Mouse (Mus musculus): ENCODE data around the gene Usp49. TPM values are rescaled to one million over a fixed set of nuclear protein-coding genes. Genes with fewer than 3 reads are reported as not detected.

Gene Usp49
- polyA plus RNA-seq, 1 experiment from 2014 or later = 2.6 TPM

DNA sequence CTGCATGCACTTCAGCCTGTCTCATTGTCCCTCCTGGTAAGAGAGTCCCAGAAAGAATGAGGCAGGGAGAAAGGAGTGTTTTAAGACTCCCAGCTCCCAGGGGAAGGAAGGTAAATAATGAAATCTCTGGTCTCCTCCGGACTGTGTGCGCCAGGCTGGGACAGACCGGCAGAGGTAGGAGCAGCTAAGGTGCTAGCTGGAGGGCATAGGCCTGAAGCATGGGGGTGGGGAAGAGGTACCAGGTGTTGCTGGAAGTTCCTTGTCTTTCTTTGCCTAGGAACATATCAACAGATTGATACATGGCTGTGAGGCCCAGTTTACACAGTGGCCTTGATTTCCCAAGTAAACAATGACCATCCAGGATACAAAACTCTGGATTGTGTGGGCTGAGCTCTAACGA is 78.5 kb downstream of the Usp49 start:
- Histone ChIP-seq H3K27ac (ENCODE audit: low read depth, low read length) (no peak overlapping the region), H3K4me2 (replicated peaks; ENCODE audit: low read depth) (no peak overlapping the region), H3K4me3 (ENCODE audit: low read depth, low read length) (no peak overlapping the region), H3K9me3 (ENCODE audit: control insufficient read depth) (no peaks in the 10 kb centered on the region), H3K4me1 (replicated peaks; ENCODE audit: control insufficient read depth, insufficient read depth, low read length) (no peaks in the 10 kb centered on the region), H3K9ac (ENCODE audit: low read depth, low read length) (no peak overlapping the region), H3K27me3 (replicated peaks; ENCODE audit: control insufficient read depth, insufficient read depth, low read length) (no peaks in the 10 kb centered on the region), H3K36me3 (ENCODE audit: control insufficient read depth, insufficient read depth) (no peaks in the 10 kb centered on the region)
- 41% methylated on average over 4 of the region's 4 CpGs for whole genome bisulfite sequencing
- ATAC-seq = no peak
- TF ChIP-seq CTCF (IDR thresholded peaks at IDR 0.05; ENCODE audit: low read depth) = no peak

DNA sequence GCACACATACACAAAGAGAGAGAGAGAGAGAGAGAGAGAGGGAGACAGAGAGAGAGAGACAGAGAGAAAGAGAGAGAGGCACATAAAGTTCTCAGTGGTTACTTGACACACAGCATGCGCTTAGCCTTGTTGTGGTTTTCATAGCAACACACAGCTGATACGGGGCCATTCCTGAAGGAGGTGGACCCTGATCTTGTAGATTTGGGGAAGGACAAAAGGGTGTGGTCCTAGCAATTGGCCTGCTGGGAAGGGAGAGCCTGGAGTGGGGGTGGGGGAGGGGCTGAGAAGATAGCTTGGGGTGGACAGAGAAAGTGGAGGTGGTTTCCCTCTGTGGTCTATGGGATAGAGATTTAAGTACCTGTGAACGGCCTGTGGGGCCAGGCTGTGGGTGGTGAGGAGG is 79.5 kb downstream of the Usp49 start:
- no peak for TF ChIP-seq CTCF (IDR thresholded peaks at IDR 0.05; ENCODE audit: low read depth)
- Histone ChIP-seq H3K36me3 (ENCODE audit: control insufficient read depth, insufficient read depth) (no peaks in the 10 kb centered on the region), H3K9me3 (ENCODE audit: control insufficient read depth) (no peaks in the 10 kb centered on the region), H3K27me3 (replicated peaks; ENCODE audit: control insufficient read depth, insufficient read depth, low read length) (no peaks in the 10 kb centered on the region), H3K27ac (ENCODE audit: low read depth, low read length) (no peak overlapping the region), H3K4me2 (replicated peaks; ENCODE audit: low read depth) (no peak overlapping the region), H3K4me1 (replicated peaks; ENCODE audit: control insufficient read depth, insufficient read depth, low read length) (no peaks in the 10 kb centered on the region), H3K4me3 (ENCODE audit: low read depth, low read length) (no peak overlapping the region), H3K9ac (ENCODE audit: low read depth, low read length) (no peak overlapping the region)
- ATAC-seq = no peak
- WGBS = 49% methylated on average over 3 of the region's 3 CpGs

DNA sequence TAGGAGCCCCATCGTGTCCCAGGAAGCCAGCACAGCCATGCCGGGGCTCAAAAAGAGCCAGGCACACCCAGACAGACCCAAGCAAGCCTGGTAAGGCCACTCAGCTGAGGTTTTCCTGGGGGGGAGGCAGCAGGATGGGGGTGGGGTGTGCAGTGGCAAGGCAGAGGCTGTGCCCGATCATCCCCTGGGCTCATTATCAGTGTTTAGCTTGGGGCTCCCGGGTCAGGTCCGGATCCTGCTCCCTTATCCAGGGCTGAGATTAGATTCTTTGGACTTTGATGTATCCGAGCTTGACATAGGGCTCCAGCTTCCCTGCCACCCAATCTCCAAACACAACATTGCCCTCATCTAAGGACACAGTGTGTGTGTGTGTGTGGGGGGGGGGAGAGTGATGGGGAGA is 81.4 kb downstream of the Usp49 start:
- no peak overlapping the region for H3K4me3 ChIP-seq (ENCODE audit: low read depth, low read length)
- WGBS = 24% methylated on average over 6 of the region's 6 CpGs
- H3K9me3 ChIP-seq (ENCODE audit: control insufficient read depth) = no peaks in the 10 kb centered on the region
- no peaks in the 10 kb centered on the region for H3K4me1 ChIP-seq (replicated peaks; ENCODE audit: control insufficient read depth, insufficient read depth, low read length)
- TF ChIP-seq CTCF (IDR thresholded peaks at IDR 0.05; ENCODE audit: low read depth) = no peak
- no peaks in the 10 kb centered on the region for H3K27me3 ChIP-seq (replicated peaks; ENCODE audit: control insufficient read depth, insufficient read depth, low read length)
- ATAC-seq = no peak
- H3K36me3 ChIP-seq (ENCODE audit: control insufficient read depth, insufficient read depth) = no peaks in the 10 kb centered on the region
- H3K9ac ChIP-seq (ENCODE audit: low read depth, low read length) = no peak overlapping the region
- no peak overlapping the region for H3K27ac ChIP-seq (ENCODE audit: low read depth, low read length)
- H3K4me2 ChIP-seq (replicated peaks; ENCODE audit: low read depth) = no peak overlapping the region

DNA sequence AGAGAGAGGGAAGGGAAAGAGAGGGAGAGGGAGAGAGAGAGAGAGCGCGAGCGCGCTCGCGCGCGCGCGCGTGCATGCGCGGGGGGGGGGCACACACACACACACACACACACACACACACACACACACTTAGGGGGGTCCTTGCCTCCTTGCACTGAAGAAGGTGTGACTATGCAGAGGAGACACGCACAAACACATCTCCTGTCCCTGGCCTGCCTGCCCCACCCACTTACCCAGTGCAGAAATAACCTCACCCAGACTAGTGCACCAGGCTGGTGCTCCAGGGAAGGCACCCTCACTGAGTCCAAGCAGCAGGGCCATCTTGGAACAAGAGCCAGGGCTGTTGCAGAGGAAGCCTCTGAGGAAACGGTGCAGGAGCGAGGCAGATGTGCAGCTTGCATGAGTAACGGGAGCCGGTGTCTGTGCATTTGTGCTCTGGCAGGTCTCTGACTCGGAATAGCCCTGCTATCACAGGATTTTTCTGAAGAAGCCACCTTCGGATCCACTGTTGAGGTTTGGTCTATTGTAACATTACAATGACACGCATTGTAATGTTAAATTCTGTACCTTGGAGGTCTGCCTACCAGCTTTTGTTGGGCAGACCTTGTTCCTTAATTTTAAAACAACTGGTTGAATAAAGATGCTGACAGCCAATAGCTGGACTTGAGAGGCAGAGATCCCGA is 82.5 kb downstream of the Usp49 start:
- Histone ChIP-seq H3K9me3 (ENCODE audit: control insufficient read depth) (no peaks in the 10 kb centered on the region), H3K36me3 (ENCODE audit: control insufficient read depth, insufficient read depth) (no peaks in the 10 kb centered on the region), H3K4me3 (ENCODE audit: low read depth, low read length) (no peak overlapping the region), H3K27me3 (replicated peaks; ENCODE audit: control insufficient read depth, insufficient read depth, low read length) (no peaks in the 10 kb centered on the region), H3K9ac (ENCODE audit: low read depth, low read length) (no peak overlapping the region), H3K4me2 (replicated peaks; ENCODE audit: low read depth) (no peak overlapping the region), H3K27ac (ENCODE audit: low read depth, low read length) (no peak overlapping the region), H3K4me1 (replicated peaks; ENCODE audit: control insufficient read depth, insufficient read depth, low read length) (no peaks in the 10 kb centered on the region)
- ATAC-seq = no peak
- 63% methylated on average over 22 of the region's 22 CpGs for WGBS
- TF ChIP-seq CTCF (IDR thresholded peaks at IDR 0.05; ENCODE audit: low read depth) = no peak

DNA sequence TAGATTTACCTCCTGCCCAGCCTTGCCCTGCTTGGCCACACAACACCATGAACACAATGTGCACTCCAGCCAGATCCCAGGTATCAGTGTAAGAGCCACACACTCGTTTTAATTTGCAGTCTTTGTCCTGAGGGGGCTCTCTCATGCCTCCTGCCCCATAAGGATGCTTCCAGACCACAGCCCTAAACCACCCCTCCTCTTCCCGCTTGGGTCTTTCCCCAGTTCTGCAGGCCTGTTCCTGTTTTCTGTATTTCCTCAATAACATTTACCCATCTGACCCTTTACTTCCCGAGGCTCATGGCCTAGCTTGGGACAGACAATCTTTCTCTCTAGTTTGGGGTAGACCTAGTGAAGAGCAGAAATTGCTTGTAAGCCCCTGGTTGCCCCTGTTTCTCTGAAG is 84.5 kb downstream of the Usp49 start:
- Histone ChIP-seq H3K4me1 (replicated peaks; ENCODE audit: control insufficient read depth, insufficient read depth, low read length) (no peaks in the 10 kb centered on the region), H3K4me2 (replicated peaks; ENCODE audit: low read depth) (no peak overlapping the region), H3K27ac (ENCODE audit: low read depth, low read length) (no peak overlapping the region), H3K9me3 (ENCODE audit: control insufficient read depth) (no peaks in the 10 kb centered on the region), H3K9ac (ENCODE audit: low read depth, low read length) (no peak overlapping the region), H3K4me3 (ENCODE audit: low read depth, low read length) (no peak overlapping the region), H3K36me3 (ENCODE audit: control insufficient read depth, insufficient read depth) (no peaks in the 10 kb centered on the region), H3K27me3 (replicated peaks; ENCODE audit: control insufficient read depth, insufficient read depth, low read length) (no peaks in the 10 kb centered on the region)
- 44% methylated on average over 3 of the region's 3 CpGs for WGBS
- TF ChIP-seq CTCF (IDR thresholded peaks at IDR 0.05; ENCODE audit: low read depth) = no peak
- ATAC-seq = no peak

DNA sequence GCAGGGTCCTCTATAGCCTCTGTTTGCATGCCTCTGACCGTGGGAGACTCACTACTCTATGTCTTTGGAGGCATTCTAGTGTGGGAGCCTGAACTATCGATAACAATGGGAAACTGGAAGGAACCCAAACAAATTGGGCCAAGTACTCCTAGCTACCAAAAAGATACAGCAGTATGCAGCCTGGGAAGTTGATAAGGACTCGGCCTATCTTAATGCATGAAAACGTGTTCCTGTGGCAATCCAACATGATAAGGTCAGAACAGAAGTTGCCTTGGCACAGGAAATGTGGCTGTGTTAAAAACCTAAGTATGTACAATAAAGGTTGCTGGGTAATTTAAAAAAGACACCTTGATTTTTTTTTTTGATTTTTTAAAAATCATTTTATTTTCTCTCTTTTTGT is 90.7 kb downstream of the Usp49 start:
- no peak for TF ChIP-seq CTCF (IDR thresholded peaks at IDR 0.05; ENCODE audit: low read depth)
- Histone ChIP-seq H3K27ac (ENCODE audit: low read depth, low read length) (no peak overlapping the region), H3K36me3 (ENCODE audit: control insufficient read depth, insufficient read depth) (no peaks in the 10 kb centered on the region), H3K9me3 (ENCODE audit: control insufficient read depth) (no peaks in the 10 kb centered on the region), H3K27me3 (replicated peaks; ENCODE audit: control insufficient read depth, insufficient read depth, low read length) (no peaks in the 10 kb centered on the region), H3K4me3 (ENCODE audit: low read depth, low read length) (no peak overlapping the region), H3K4me1 (replicated peaks; ENCODE audit: control insufficient read depth, insufficient read depth, low read length) (no peaks in the 10 kb centered on the region), H3K9ac (ENCODE audit: low read depth, low read length) (no peak overlapping the region), H3K4me2 (replicated peaks; ENCODE audit: low read depth) (no peak overlapping the region)
- ATAC-seq = no peak
- WGBS = 75% methylated on average over 4 of the region's 4 CpGs

DNA sequence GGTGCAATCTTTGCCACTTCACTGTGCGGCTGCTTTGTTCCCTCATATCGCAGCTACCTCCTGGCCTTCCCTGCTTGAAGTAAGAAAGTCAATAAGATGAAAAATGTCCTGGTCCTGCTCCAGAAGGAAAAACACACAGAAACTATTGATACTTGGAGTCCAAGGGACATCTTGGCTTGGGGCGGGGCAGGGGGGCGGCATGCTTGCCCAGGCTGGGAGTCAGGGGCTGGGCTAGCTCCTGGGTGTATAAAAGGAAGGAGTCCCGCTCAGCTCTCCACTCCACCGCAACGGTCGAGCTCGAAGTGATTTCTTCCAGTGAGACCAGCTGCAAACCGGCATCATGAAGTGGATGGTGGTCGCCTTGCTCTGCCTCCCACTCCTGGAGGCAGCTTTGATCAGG is 96.1 kb downstream of the Usp49 start, which contains the start of gene Pgc:
Pgc (plus strand) TSS at position 277 of the 400 bp plus-strand sequence.
- H3K36me3 ChIP-seq (ENCODE audit: control insufficient read depth, insufficient read depth) = no peaks in the 10 kb centered on the region

More for the DNA sequence above, 96.1 kb downstream of the Usp49 start, which contains the start of gene Pgc:
- TF ChIP-seq CTCF (IDR thresholded peaks at IDR 0.05; ENCODE audit: low read depth) = no peak
- 55% methylated on average over 11 of the region's 11 CpGs for WGBS
- ATAC-seq = no peak
- Histone ChIP-seq H3K27ac (ENCODE audit: low read depth, low read length) (no peak within 1 kb of the TSS), H3K4me2 (replicated peaks; ENCODE audit: low read depth) (no peak within 1 kb of the TSS), H3K4me3 (ENCODE audit: low read depth, low read length) (no peak within 1 kb of the TSS), H3K9me3 (ENCODE audit: control insufficient read depth) (no peaks in the 10 kb centered on the region), H3K27me3 (replicated peaks; ENCODE audit: control insufficient read depth, insufficient read depth, low read length) (no peaks in the 10 kb centered on the region), H3K9ac (ENCODE audit: low read depth, low read length) (no peak within 1 kb of the TSS), H3K4me1 (replicated peaks; ENCODE audit: control insufficient read depth, insufficient read depth, low read length) (no peaks in the 10 kb centered on the region)
